Mouse (Mus musculus) liver, adult 2 months (tissue): ENCODE results near the gene Patz1. TPM values are rescaled to one million over a fixed set of nuclear protein-coding genes. Genes with fewer than 3 reads are reported as not detected.
A peak's percentile ranks its signal among the peaks of the same experiment; 100 is the strongest.

Experiments
- DNase-seq: peaks from one replicate; pipeline ENCODE4 v3.0.0-alpha.2; 2011; ENCODE audit warnings: low read depth, low spot score; ENCODE audit errors: extremely low read depth
- H3K27ac ChIP-seq: fragments of 200-500 bp; replicated peaks from 2 replicates; pipeline ENCODE4 v1.5.1; 2012; ENCODE audit warnings: low read depth, mild to moderate bottlenecking, control low read depth, inconsistent platforms, low read length; ENCODE audit not compliant: insufficient read depth
- H3K27me3 ChIP-seq: fragments of 200-500 bp; 2 replicates; pipeline ENCODE4 v1.6.1; 2012; ENCODE audit warnings: mild to moderate bottlenecking, moderate library complexity, low read length, inconsistent platforms; ENCODE audit not compliant: control insufficient read depth, insufficient read depth
- H3K36me3 ChIP-seq: fragments of 200-500 bp; 2 replicates; pipeline ENCODE4 v1.6.1; 2012; ENCODE audit warnings: low read length, inconsistent platforms; ENCODE audit not compliant: control insufficient read depth, insufficient read depth
- H3K4me1 ChIP-seq: fragments of 200-500 bp; 2 replicates; pipeline ENCODE4 v1.6.1; 2011; ENCODE audit warnings: low read length; ENCODE audit not compliant: control insufficient read depth, insufficient read depth
- H3K4me3 ChIP-seq: fragments of 200-500 bp; 2 replicates; pipeline ENCODE4 v1.5.1; 2011; ENCODE audit warnings: low read depth, mild to moderate bottlenecking, control low read depth, low read length, moderate library complexity; ENCODE audit not compliant: insufficient read depth
- H3K79me2 ChIP-seq: fragments of 200-500 bp; 2 replicates; pipeline ENCODE4 v1.6.1; 2012; ENCODE audit warnings: inconsistent platforms, mild to moderate bottlenecking, low read length, moderate library complexity; ENCODE audit not compliant: control insufficient read depth, insufficient read depth
- H3K9ac ChIP-seq: fragments of 200-500 bp; 2 replicates; pipeline ENCODE4 v1.6.1; 2012; ENCODE audit warnings: low read depth, mild to moderate bottlenecking, control low read depth, inconsistent platforms, low read length
- CTCF ChIP-seq: fragments of 200-500 bp; IDR thresholded peaks from 2 replicates; pipeline ENCODE4 v1.5.1; 2011; ENCODE audit warnings: low read depth, low read length, control low read depth
- POLR2A ChIP-seq: fragments of 200-500 bp; IDR thresholded peaks from 2 replicates; pipeline ENCODE4 v1.6.1; 2011; ENCODE audit warnings: low read length, control low read depth; ENCODE audit not compliant: insufficient read depth; ENCODE audit errors: extremely low read depth
- WGBS: fragments of 180-500 bp; shearing (Covaris S2); methylation state at CpG from one replicate; pipeline ENCODE4 v1.1.7; 2018; 5-methylcytosine and 5-hydroxymethylcytosine counted together
- polyA plus RNA-seq: library from polyadenylated mRNA; depleted of rRNA; stranded (reverse); fragments of >200 nt; gene quantifications from 2 replicates; pipeline ENCODE4 v1.2.3, GENCODE M21; 2012
- total RNA-seq: library from RNA; depleted of rRNA; stranded (reverse); fragments of >200 nt; gene quantifications from 2 replicates; pipeline ENCODE4 v1.2.3, GENCODE M21; 2014

The Patz1 gene
- total and polyA plus RNA-seq, 2 experiments = 4.2 to 6.0 TPM

DNA sequence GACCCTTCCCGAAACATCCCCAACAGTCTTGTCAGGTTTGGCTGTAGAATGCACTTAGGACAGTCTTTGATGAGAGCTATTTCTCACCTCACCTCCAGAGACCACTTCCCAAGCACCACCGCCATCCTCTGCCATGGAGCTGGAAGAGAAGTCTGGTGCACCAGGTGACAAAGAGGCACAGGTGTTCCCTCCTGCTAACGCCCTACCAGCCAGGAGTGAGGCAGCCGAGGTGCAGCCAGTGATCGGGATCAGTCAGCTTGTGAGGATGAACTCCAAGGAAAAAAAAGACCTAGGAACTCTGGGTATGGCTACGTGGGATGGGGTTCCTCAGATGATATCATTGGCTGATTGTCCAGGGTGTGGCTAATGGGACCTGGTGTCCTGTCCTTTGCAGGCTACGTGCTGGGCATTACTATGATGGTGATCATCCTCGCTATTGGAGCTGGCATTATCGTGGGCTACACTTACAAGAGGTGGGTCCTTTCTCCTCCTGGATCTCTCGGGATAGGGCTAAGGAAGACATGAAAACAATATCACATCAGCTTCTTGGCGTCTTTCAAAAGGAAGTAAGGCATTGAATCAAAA is 44.5 kb downstream of the Patz1 start:
- Histone ChIP-seq H3K9ac (no peak overlapping the region), H3K4me1 (peaks cover 3% of the 10 kb centered on the region; the same call in 1 of the 2 replicates), H3K4me3 (no peak overlapping the region), H3K27ac (no peak overlapping the region), H3K27me3 (peaks cover 6% of the 10 kb centered on the region), H3K79me2 (no peaks in the 10 kb centered on the region), H3K36me3 (no peaks in the 10 kb centered on the region)
- TF ChIP-seq CTCF = no peak
- TF ChIP-seq POLR2A = no peak
- no peak for DNase-seq
- 92% methylated on average over 11 of the region's 11 CpGs for WGBS

DNA sequence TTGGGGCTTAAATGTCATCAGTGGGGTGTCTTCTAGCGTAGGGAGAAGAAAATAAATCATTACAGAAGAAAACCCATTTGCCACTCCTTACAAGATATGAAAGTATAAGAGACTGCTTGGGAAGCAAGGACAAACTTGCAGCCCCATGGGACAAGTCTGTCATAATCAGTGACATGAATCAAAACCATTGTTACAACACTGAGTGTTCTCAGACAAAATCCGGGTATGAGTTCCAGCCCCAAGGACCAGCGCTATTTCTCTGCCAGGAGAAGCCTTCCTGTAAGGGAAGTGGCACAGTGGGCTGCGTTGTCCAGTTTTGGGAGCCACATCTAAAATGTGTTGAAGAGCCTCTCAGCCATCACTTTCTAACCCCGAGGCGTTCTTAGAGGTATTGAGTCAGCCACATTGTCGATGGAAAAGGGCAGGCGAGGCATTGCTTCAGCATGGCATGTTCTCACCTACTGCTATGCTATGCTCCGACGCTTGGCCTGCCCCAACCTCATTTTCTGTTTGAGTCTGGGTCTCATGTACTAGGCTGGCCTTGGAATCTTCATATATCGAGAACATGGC is 45.6 kb downstream of the Patz1 start:
- no peak for DNase-seq
- H3K36me3 ChIP-seq = no peaks in the 10 kb centered on the region
- H3K4me1 ChIP-seq = peaks cover 3% of the 10 kb centered on the region; the same call in 1 of the 2 replicates
- H3K4me3 ChIP-seq = no peak overlapping the region
- H3K9ac ChIP-seq = no peak overlapping the region
- TF ChIP-seq POLR2A (no peak), CTCF (no peak)
- no peaks in the 10 kb centered on the region for H3K79me2 ChIP-seq
- 93% methylated on average over 11 of the region's 11 CpGs for whole genome bisulfite sequencing
- H3K27me3 ChIP-seq = peaks cover 6% of the 10 kb centered on the region
- no peak overlapping the region for H3K27ac ChIP-seq

GRCm38 (mm10) chr11:3334711-3335316 is 46.1 kb downstream of the Patz1 start:
- WGBS = 61% methylated on average over 9 of the region's 9 CpGs
- no peaks in the 10 kb centered on the region for H3K79me2 ChIP-seq
- no peak overlapping the region for H3K4me3 ChIP-seq
- H3K36me3 ChIP-seq = no peaks in the 10 kb centered on the region
- no peak for DNase-seq
- TF ChIP-seq POLR2A (no peak), CTCF (no peak)
- peaks cover 6% of the 10 kb centered on the region for H3K27me3 ChIP-seq
- no peak overlapping the region for H3K9ac ChIP-seq
- no peak overlapping the region for H3K27ac ChIP-seq
- peaks cover 3% of the 10 kb centered on the region; the same call in 1 of the 2 replicates for H3K4me1 ChIP-seq

GRCm38 (mm10) chr11:3335651-3336216 is 47.1 kb downstream of the Patz1 start:
- H3K79me2 ChIP-seq = no peaks in the 10 kb centered on the region
- no peak overlapping the region for H3K27ac ChIP-seq
- no peak overlapping the region for H3K9ac ChIP-seq
- DNase-seq = peak; percentile 9
- no peak overlapping the region for H3K4me3 ChIP-seq
- H3K36me3 ChIP-seq = no peaks in the 10 kb centered on the region
- H3K27me3 ChIP-seq = peaks cover 6% of the 10 kb centered on the region
- 46% methylated on average over 11 of the region's 11 CpGs for WGBS
- peaks cover 3% of the 10 kb centered on the region; the same call in 1 of the 2 replicates for H3K4me1 ChIP-seq
- no peak for TF ChIP-seq POLR2A
- TF ChIP-seq CTCF = no peak

DNA sequence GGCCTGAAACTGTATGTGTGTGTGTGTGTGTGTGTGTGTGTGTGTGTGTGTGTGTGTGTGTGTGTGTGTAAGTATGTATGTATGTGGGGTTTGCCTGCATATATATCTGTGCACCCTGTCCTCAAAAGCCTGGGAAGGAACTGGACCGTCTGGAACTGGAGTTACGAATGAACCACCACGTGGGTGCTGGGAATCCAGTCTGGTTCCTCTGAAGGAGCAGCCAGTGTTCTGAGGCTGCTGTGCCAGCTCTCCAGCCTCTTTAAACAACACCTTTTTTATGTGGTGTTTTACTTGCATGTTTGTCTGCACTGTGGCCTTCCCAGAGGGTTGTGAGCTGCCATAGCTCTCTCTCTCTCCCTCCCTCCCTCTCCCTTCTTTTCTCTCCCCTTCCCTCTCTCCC is 47.9 kb downstream of the Patz1 start:
- Histone ChIP-seq H3K27me3 (peaks cover 6% of the 10 kb centered on the region), H3K9ac (no peak overlapping the region), H3K4me3 (no peak overlapping the region), H3K4me1 (peaks cover 3% of the 10 kb centered on the region; the same call in 1 of the 2 replicates), H3K79me2 (no peaks in the 10 kb centered on the region), H3K27ac (no peak overlapping the region), H3K36me3 (no peaks in the 10 kb centered on the region)
- 77% methylated on average over 3 of the region's 3 CpGs for WGBS
- no peak for TF ChIP-seq POLR2A
- TF ChIP-seq CTCF = no peak
- no peak for DNase-seq
